Mouse (Mus musculus) fat pad, adult 2 months (tissue): ENCODE data around the gene Eif4e.
A peak's percentile ranks its signal among the peaks of the same experiment; 100 is the strongest.

Experiments used
- DNase-seq: peaks from one replicate; pipeline ENCODE4 v3.0.0-alpha.2; 2011; ENCODE audit warnings: low read depth, low spot score; ENCODE audit errors: extremely low read depth

The Eif4e gene

GRCm38 (mm10) chr3:138526073-138526915 lies at the start of gene Eif4e:
Gene Eif4e (plus strand): TSS chr3:138526179.
- DNase-seq, result peak; percentile 42

GRCm38 (mm10) chr3:138479489-138479888 lies 46.5 kb upstream of the Eif4e start:
- DNase-seq, result no peak

- no peak for DNase-seq
Observed at GRCm38 (mm10) chr3:138481526-138482284, 44.3 kb upstream of the Eif4e start.

- no peak for DNase-seq
Observed at GRCm38 (mm10) chr3:138483240-138483639, 42.7 kb upstream of the Eif4e start.

GRCm38 (mm10) chr3:138488584-138489326 lies 37.2 kb upstream of the Eif4e start:
- no peak for DNase-seq

GRCm38 (mm10) chr3:138489327-138490033 lies 36.5 kb upstream of the Eif4e start, which contains the start of gene Metap1:
Gene Metap1 (minus strand): TSS chr3:138489515.
- DNase-seq, result no peak

- no peak for DNase-seq
Observed at GRCm38 (mm10) chr3:138490034-138490337, 36.0 kb upstream of the Eif4e start.

GRCm38 (mm10) chr3:138493668-138494067 lies 32.3 kb upstream of the Eif4e start:
- no peak for DNase-seq

- no peak for DNase-seq
Observed at GRCm38 (mm10) chr3:138494565-138494964, 31.4 kb upstream of the Eif4e start.

GRCm38 (mm10) chr3:138495166-138496145 lies 30.5 kb upstream of the Eif4e start:
- DNase-seq, result no peak

- no peak for DNase-seq
Observed at GRCm38 (mm10) chr3:138498731-138499130, 27.2 kb upstream of the Eif4e start.

- no peak for DNase-seq
Observed at GRCm38 (mm10) chr3:138499854-138500740, 25.9 kb upstream of the Eif4e start.

- no peak for DNase-seq
Observed at GRCm38 (mm10) chr3:138503754-138504153, 22.2 kb upstream of the Eif4e start.

- no peak for DNase-seq
Observed at GRCm38 (mm10) chr3:138506749-138507148, 19.2 kb upstream of the Eif4e start.

- DNase-seq, result no peak
Observed at GRCm38 (mm10) chr3:138509581-138509980, 16.4 kb upstream of the Eif4e start.

- DNase-seq, result no peak
Observed at GRCm38 (mm10) chr3:138510471-138510870, 15.5 kb upstream of the Eif4e start.

- no peak for DNase-seq
Observed at GRCm38 (mm10) chr3:138513243-138513642, 12.7 kb upstream of the Eif4e start.

- DNase-seq, result no peak
Observed at GRCm38 (mm10) chr3:138514749-138515148, 11.2 kb upstream of the Eif4e start.
